Mouse (Mus musculus) forebrain, embryonic 12.5 days (tissue): ENCODE results near the gene Carhsp1. TPM values are rescaled to one million over a fixed set of nuclear protein-coding genes. Genes with fewer than 3 reads are reported as not detected.

Experiments
- ATAC-seq: fragments of 200-750 bp; cut with Nextera tagmentation; 2 replicates; pipeline ENCODE4 v1.8.0; 2017; ENCODE audit warnings: moderate TSS enrichment; ENCODE audit not compliant: low FRiP score
- H3K27ac ChIP-seq: fragments of 300-500 bp; sonication (generic); 2 replicates; pipeline ENCODE4 v1.5.1; 2016; ENCODE audit warnings: mild to moderate bottlenecking
- H3K27me3 ChIP-seq: fragments of 300-500 bp; sonication (generic); 2 replicates; pipeline ENCODE4 v1.6.1; 2016; ENCODE audit warnings: mild to moderate bottlenecking
- H3K36me3 ChIP-seq: fragments of 300-500 bp; sonication (generic); replicated peaks from 2 replicates; pipeline ENCODE4 v1.6.1; 2016; ENCODE audit warnings: mild to moderate bottlenecking
- H3K4me1 ChIP-seq: fragments of 300-500 bp; sonication (generic); 2 replicates; pipeline ENCODE4 v1.6.1; 2016
- H3K4me2 ChIP-seq: fragments of 300-500 bp; sonication (generic); 2 replicates; pipeline ENCODE4 v1.6.1; 2016; ENCODE audit warnings: mild to moderate bottlenecking, moderate library complexity
- H3K4me3 ChIP-seq: fragments of 300-500 bp; sonication (generic); replicated peaks from 2 replicates; pipeline ENCODE4 v1.5.1; 2016; ENCODE audit warnings: mild to moderate bottlenecking
- H3K9ac ChIP-seq: fragments of 300-500 bp; sonication (generic); 2 replicates; pipeline ENCODE4 v1.6.1; 2016; ENCODE audit warnings: mild to moderate bottlenecking
- H3K9me3 ChIP-seq: fragments of 300-500 bp; sonication (generic); 2 replicates; pipeline ENCODE4 v1.6.1; 2016
- WGBS: fragments of 180-500 bp; shearing (Covaris S2); methylation state at CpG from one replicate; pipeline ENCODE4 v1.1.7; 2016; 5-methylcytosine and 5-hydroxymethylcytosine counted together
- polyA plus RNA-seq: library from polyadenylated mRNA; unstranded; fragments of >200 nt; fragmentation: Nextera tagmentation; extraction: Ambion mirVana; gene quantifications from 2 replicates; pipeline ENCODE4 v1.2.1, GENCODE M21; 2016

The Carhsp1 gene
- polyA plus RNA-seq, 1 experiment from 2014 or later: 191 TPM

- WGBS: 78% methylated on average over 4 of the region's 4 CpGs
- H3K9me3 ChIP-seq: no peaks in the 10 kb centered on the region
- H3K4me3 ChIP-seq: no peak overlapping the region
- no peak overlapping the region for H3K27ac ChIP-seq
- H3K4me1 ChIP-seq: peaks cover under 1% of the 10 kb centered on the region; the same call in 1 of the 2 replicates
- ATAC-seq: no peak
- no peak overlapping the region for H3K9ac ChIP-seq
- H3K27me3 ChIP-seq: no peaks in the 10 kb centered on the region
- H3K36me3 ChIP-seq: peaks cover 84% of the 10 kb centered on the region
- no peak overlapping the region for H3K4me2 ChIP-seq
Measured at GRCm38 (mm10) chr16:8658349-8658748, 13.6 kb downstream of the Carhsp1 start.

- no peak overlapping the region for H3K4me3 ChIP-seq
- H3K4me1 ChIP-seq: no peaks in the 10 kb centered on the region
- H3K27ac ChIP-seq: no peak overlapping the region
- no peak overlapping the region for H3K4me2 ChIP-seq
- WGBS: 93% methylated on average over 2 of the region's 2 CpGs
- H3K9ac ChIP-seq: no peak overlapping the region
- no peaks in the 10 kb centered on the region for H3K9me3 ChIP-seq
- peaks cover 79% of the 10 kb centered on the region for H3K36me3 ChIP-seq
- H3K27me3 ChIP-seq: no peaks in the 10 kb centered on the region
- ATAC-seq: no peak
Measured at GRCm38 (mm10) chr16:8656256-8656655, 15.7 kb downstream of the Carhsp1 start.

- no peaks in the 10 kb centered on the region for H3K9me3 ChIP-seq
- no peaks in the 10 kb centered on the region for H3K4me1 ChIP-seq
- H3K4me2 ChIP-seq: no peak overlapping the region
- no peaks in the 10 kb centered on the region for H3K27me3 ChIP-seq
- 89% methylated on average over 9 of the region's 9 CpGs for WGBS
- H3K27ac ChIP-seq: no peak overlapping the region
- H3K4me3 ChIP-seq: no peak overlapping the region
- no peak for ATAC-seq
- peaks cover 81% of the 10 kb centered on the region for H3K36me3 ChIP-seq
- H3K9ac ChIP-seq: no peak overlapping the region
Measured at GRCm38 (mm10) chr16:8655599-8655998, 16.4 kb downstream of the Carhsp1 start.

GRCm38 (mm10) chr16:8655108-8655507 is 16.8 kb downstream of the Carhsp1 start:
- Histone ChIP-seq H3K9ac (no peak overlapping the region), H3K27ac (no peak overlapping the region), H3K4me2 (no peak overlapping the region), H3K36me3 (peaks cover 77% of the 10 kb centered on the region), H3K4me3 (no peak overlapping the region), H3K27me3 (no peaks in the 10 kb centered on the region), H3K4me1 (no peaks in the 10 kb centered on the region), H3K9me3 (no peaks in the 10 kb centered on the region)
- WGBS: 83% methylated on average over 6 of the region's 6 CpGs
- ATAC-seq: no peak

- Histone ChIP-seq H3K36me3 (peaks cover 85% of the 10 kb centered on the region), H3K4me1 (no peaks in the 10 kb centered on the region), H3K27ac (no peak overlapping the region), H3K4me3 (no peak overlapping the region), H3K9me3 (no peaks in the 10 kb centered on the region), H3K4me2 (no peak overlapping the region), H3K27me3 (no peaks in the 10 kb centered on the region), H3K9ac (no peak overlapping the region)
- 94% methylated on average over 3 of the region's 3 CpGs for WGBS
- ATAC-seq: no peak
Measured at GRCm38 (mm10) chr16:8650007-8650406, 21.9 kb downstream of the Carhsp1 start.

- no peak overlapping the region for H3K4me2 ChIP-seq
- no peaks in the 10 kb centered on the region for H3K27me3 ChIP-seq
- H3K9ac ChIP-seq: no peak overlapping the region
- no peak overlapping the region for H3K27ac ChIP-seq
- no peak overlapping the region for H3K4me3 ChIP-seq
- no peaks in the 10 kb centered on the region for H3K9me3 ChIP-seq
- H3K36me3 ChIP-seq: peaks cover 74% of the 10 kb centered on the region
- H3K4me1 ChIP-seq: no peaks in the 10 kb centered on the region
- 86% methylated on average over 6 of the region's 6 CpGs for WGBS
- no peak for ATAC-seq
Measured at GRCm38 (mm10) chr16:8645546-8645945, 26.4 kb downstream of the Carhsp1 start.

- Histone ChIP-seq H3K36me3 (peaks cover 65% of the 10 kb centered on the region), H3K4me1 (0 out of 2 replicates have a peak, but pooled peaks cover under 1% of the 10 kb centered on the region), H3K9ac (no peak overlapping the region), H3K4me2 (no peak overlapping the region), H3K27ac (no peak overlapping the region), H3K9me3 (no peaks in the 10 kb centered on the region), H3K4me3 (no peak overlapping the region), H3K27me3 (no peaks in the 10 kb centered on the region)
- WGBS: 74% methylated on average over 2 of the region's 2 CpGs
- no peak for ATAC-seq
Measured at GRCm38 (mm10) chr16:8643855-8644254, 28.1 kb downstream of the Carhsp1 start.

GRCm38 (mm10) chr16:8639466-8640191 is 32.3 kb downstream of the Carhsp1 start:
- Histone ChIP-seq H3K4me2 (no peak overlapping the region), H3K4me1 (peaks cover 21% of the 10 kb centered on the region), H3K27me3 (no peaks in the 10 kb centered on the region), H3K36me3 (peaks cover 36% of the 10 kb centered on the region), H3K4me3 (no peak overlapping the region), H3K9me3 (no peaks in the 10 kb centered on the region), H3K9ac (no peak overlapping the region), H3K27ac (no peak overlapping the region)
- no peak for ATAC-seq
- WGBS: 94% methylated on average over 11 of the region's 11 CpGs

- no peak for ATAC-seq
- peak overlapping the region; percentile 79 for H3K4me3 ChIP-seq
- H3K27me3 ChIP-seq: no peaks in the 10 kb centered on the region
- H3K4me2 ChIP-seq: peak overlapping the region; percentile 89
- peaks cover 21% of the 10 kb centered on the region for H3K36me3 ChIP-seq
- WGBS: 50% methylated on average over 7 of the region's 7 CpGs
- H3K9ac ChIP-seq: peak overlapping the region; percentile 86
- H3K9me3 ChIP-seq: no peaks in the 10 kb centered on the region
- H3K27ac ChIP-seq: peak overlapping the region; percentile 88
- H3K4me1 ChIP-seq: peaks cover 21% of the 10 kb centered on the region
Measured at GRCm38 (mm10) chr16:8638131-8638530, 33.8 kb downstream of the Carhsp1 start.

- peaks cover 21% of the 10 kb centered on the region for H3K4me1 ChIP-seq
- peak within 1 kb of the TSS; percentile 79 for H3K4me3 ChIP-seq
- ATAC-seq: peak; percentile 92
- peak within 1 kb of the TSS; percentile 88 for H3K27ac ChIP-seq
- H3K9me3 ChIP-seq: no peaks in the 10 kb centered on the region
- H3K4me2 ChIP-seq: peak within 1 kb of the TSS; percentile 89
- under 1% methylated on average over 59 of the region's 59 CpGs for WGBS
- peaks cover 21% of the 10 kb centered on the region for H3K36me3 ChIP-seq
- H3K27me3 ChIP-seq: no peaks in the 10 kb centered on the region
- peak within 1 kb of the TSS; percentile 86 for H3K9ac ChIP-seq
Measured at GRCm38 (mm10) chr16:8637217-8638051, 34.5 kb downstream of the Carhsp1 start, which contains the start of the genes Pmm2 and Tmem186. Pmm2 (plus strand) TSS chr16:8637674. Tmem186 (minus strand) TSS chr16:8637712.

- Histone ChIP-seq H3K4me3 (peak overlapping the region; percentile 79), H3K27me3 (no peaks in the 10 kb centered on the region), H3K27ac (peak overlapping the region; percentile 88), H3K9ac (peak overlapping the region; percentile 86), H3K36me3 (peaks cover 23% of the 10 kb centered on the region), H3K4me2 (peak overlapping the region; percentile 89), H3K4me1 (peaks cover 21% of the 10 kb centered on the region), H3K9me3 (no peaks in the 10 kb centered on the region)
- ATAC-seq: peak; percentile 50
- WGBS: under 1% methylated on average over 13 of the region's 13 CpGs
Measured at GRCm38 (mm10) chr16:8636867-8637216, 35.1 kb downstream of the Carhsp1 start.

GRCm38 (mm10) chr16:8631428-8631827 is 40.5 kb downstream of the Carhsp1 start:
- 84% methylated on average over 5 of the region's 5 CpGs for WGBS
- H3K4me1 ChIP-seq: peaks cover 9% of the 10 kb centered on the region
- ATAC-seq: no peak

More at GRCm38 (mm10) chr16:8631428-8631827, 40.5 kb downstream of the Carhsp1 start:
- Histone ChIP-seq H3K27me3 (no peaks in the 10 kb centered on the region), H3K9ac (no peak overlapping the region), H3K27ac (no peak overlapping the region), H3K36me3 (peaks cover 28% of the 10 kb centered on the region), H3K4me3 (no peak overlapping the region), H3K9me3 (no peaks in the 10 kb centered on the region), H3K4me2 (no peak overlapping the region)
